Mouse (Mus musculus) neural tube, embryonic 10.5 days (tissue): ENCODE measurements at regions not wholly inside any gene's neighbourhood (a gene's known extent, or its start where the extent isn't known, plus 50 kb on each side); places are given as distances from the start of the nearest gene placed in this dataset.

Experiments
- DNase-seq: peaks from one replicate; pipeline ENCODE4 v3.0.0-alpha.2; 2017; ENCODE audit warnings: low spot score; ENCODE audit errors: extremely low spot score

DNA sequence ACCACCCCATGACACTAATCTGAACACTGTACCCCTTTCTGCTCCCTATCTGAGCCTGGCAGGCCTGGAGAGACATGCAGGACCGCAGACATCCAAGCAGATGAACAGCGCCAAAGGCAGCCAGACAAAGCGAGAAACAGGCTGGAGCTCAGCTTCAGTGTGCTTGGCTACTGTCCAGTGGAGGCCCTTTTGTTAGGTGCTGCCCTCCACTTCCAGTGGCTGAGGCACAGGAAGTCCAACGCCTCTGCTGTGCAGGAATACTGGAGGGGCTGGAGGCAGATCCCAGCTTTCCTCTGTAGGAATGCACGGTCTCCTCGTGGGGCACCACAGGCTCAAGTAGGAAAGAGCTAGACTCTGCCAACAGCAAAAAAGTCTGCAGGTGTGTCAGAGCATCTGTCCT is 112.6 kb downstream of the Mrm1 start:
- no peak for DNase-seq

DNA sequence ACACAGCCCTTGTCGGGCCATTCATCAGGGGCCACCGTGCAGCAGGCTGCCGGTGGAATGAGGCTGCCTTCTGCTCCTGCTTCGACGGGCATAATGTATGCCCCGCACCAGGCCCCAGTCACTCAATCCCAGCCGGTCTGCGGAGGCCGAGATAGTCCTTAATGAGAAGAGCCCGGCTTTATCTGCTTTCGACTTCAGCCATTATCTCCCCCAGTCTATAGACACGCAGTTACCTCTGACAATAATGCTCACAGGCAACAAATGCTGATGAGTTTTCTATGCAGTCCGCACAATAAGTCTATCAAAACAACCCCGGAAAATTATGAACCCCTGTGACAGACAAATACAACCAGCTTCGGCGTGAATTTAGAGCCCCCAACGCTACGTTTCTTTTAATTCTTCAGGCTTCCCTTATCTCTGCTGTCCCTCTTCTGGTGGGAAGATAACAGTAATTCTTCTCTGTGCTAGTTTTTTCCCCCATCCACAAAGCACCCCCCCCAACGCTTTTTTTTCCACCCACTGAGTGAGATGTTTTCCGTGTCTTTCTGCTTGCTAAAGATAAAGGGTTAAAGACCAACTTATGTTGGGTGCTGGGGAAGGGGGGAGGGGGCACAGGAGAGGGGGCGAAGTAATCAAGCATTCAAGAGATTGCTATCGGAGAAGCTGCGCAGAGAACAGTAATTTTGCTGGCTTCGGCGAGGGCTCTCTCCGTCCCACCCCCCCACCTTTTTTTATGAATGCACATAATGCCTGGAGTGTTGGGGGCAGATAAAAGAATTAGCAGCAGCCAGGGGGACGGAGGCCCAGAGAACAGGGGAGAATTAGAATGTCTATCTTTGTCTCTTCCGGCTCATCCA is 117.8 kb downstream of the Mrm1 start:
- DNase-seq, result no peak

DNA sequence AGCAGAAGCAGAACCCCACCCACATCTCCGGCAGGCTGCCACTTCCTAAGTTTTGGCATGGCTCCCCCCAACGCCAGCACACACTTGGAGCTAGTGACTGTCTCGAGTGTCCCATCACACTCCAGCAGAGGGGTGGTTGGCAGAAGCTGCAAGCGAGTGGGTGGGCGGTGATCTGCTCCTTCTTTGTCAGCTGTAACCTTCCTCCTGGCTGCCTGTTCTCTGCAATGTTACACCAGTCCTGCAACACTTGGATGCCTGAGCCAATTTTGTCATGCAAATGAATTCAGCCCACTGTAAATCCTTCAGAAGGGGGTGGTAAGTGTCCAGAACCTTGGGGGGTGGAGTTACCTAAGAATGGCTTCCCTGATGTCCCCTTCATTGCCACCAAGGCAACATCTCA is 121.8 kb downstream of the Mrm1 start:
- DNase-seq, result no peak

DNA sequence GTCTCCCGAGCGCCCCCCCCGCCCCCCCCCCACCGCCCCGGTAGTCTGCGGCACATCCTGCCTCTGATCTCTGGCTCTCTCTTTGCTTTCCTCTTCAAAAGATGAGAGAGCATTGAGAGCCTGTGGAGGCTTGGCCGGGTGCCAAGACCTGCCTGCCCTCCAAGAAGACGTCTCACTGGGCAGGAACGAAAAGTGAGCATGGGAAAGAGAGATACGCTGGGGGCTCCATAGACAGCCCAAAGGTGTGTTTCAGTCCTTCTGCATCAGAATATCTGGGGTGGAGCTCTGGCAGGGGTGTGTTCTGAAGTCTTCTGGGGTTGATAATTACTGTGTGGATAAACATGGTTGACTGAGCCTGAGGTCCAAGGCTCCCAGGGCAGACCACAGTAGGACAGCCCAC is 126.7 kb downstream of the Mrm1 start:
- no peak for DNase-seq

DNA sequence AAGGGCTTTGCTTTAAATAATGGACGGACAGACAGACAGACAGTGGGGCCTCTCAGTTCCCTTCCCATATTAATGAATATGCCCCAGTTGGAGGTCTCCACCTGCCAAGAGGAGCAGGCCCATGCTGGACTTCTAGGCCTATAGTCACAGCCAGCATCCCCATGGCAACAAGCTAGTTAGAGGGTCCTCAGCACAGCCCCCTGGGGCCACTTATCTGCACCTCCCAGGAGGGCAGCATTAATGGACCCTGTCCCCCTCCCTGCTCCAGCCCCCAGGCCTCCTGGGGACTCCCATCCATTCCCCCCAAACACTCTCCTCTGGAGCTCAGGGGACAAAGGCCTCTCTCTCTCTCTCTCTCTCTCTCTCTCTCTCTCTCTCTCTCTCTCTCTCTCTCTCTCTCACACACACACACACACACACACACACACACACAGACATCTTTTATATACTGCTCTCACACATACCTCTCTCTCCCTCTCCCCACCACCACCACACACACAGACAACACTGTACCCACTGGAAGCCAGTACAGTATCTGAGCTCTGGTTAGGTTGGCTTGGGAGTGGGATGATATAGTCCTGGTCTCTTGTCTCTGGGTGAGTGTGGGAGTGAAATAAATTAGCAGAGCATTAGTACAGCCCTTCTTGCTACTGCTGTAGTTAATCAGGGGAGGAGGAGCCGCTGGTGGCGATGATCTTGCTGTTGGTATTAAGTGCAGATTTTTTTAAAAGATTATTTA is 127.7 kb downstream of the Mrm1 start:
- DNase-seq, result no peak

DNA sequence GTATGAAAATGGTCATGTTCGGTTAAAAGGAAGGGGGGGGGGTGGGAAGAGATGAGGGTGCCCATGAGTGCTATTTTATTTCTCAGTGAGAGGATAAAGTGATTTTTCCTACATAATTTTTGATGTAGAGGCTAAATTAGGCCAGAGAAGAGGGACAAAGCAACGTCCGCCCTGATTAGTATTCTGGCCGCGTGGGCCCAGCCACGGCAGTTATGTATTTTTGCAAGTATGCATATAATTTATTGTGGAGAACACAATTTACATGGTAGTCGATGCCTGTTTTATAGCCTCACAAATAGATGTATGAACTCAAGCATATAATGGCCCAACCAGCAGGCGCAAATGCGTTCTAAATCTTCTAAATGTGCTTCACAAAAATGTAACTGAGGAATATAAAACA is 132.8 kb downstream of the Mrm1 start:
- DNase-seq, result no peak

DNA sequence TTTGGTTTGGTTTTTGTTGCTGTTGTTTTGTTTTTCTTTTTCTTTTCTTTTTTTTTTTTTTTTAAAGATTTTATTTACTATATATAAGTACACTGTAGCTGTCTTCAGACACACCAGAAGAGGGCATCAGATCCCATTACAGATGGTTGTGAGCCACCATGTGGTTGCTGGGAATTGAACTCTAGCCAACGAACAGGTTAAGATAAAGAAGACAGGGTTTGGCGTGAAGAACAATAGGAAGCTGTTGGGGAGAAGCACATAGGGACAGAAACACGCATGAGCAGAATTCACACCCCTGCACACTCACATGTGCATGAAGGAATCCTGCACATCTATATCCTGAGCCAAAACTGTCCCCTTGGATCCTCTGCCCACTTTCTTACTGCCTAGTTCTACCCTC is 135.0 kb downstream of the Mrm1 start:
- DNase-seq, result no peak

DNA sequence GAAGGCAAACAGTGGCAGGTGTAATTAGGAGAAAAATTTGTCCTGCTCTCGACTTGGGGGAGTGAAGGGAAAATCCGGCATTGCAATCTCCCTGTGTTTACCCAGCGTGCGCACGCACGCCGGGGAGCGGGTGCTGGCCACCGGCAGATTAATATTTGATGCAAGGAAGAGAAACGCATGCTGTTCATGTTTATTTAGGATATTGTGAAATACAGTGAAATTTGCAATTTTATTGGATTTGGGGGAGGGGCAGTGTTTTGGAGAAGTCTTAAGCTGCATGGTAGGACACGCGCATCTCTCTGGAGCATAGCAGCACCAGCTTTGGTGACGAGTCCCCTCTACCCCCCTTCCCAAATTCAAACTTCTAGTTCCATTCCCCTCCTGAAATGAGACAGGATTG is 136.4 kb downstream of the Mrm1 start:
- DNase-seq, result no peak

DNA sequence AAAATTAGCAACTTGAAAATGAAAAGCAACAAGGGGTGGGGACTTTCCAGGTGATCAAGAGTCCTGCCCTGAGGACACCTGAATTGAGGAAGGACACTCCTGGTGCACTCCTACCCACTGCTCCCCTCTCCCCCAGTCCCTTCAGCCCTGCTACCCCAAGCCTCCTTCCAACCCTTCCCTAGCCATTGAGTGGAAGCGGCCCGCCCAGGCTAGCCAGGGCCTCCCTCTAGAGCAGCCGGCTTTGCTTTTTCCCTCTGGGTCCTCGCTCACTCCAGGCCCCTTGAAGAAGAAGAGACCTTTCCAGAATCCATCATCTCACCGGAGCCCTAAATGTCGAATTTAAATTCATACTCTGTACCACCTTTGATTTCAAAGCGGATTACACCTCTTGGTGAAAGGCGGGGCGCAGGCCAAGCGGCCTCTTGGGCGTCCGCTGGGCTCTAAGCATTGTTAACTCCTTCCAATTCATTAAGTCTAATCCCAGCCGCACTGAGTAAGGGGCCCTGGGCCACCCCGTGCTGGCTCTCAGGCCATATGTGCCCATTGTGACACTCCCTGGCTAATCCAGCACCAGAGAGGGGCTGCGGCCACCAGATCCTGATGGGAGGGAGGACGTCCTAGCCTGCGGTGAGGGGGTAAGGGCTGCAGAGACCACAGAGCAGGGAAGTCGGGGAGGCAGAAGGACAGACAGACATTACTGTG is 142.8 kb downstream of the Mrm1 start:
- DNase-seq, result peak; percentile 27

DNA sequence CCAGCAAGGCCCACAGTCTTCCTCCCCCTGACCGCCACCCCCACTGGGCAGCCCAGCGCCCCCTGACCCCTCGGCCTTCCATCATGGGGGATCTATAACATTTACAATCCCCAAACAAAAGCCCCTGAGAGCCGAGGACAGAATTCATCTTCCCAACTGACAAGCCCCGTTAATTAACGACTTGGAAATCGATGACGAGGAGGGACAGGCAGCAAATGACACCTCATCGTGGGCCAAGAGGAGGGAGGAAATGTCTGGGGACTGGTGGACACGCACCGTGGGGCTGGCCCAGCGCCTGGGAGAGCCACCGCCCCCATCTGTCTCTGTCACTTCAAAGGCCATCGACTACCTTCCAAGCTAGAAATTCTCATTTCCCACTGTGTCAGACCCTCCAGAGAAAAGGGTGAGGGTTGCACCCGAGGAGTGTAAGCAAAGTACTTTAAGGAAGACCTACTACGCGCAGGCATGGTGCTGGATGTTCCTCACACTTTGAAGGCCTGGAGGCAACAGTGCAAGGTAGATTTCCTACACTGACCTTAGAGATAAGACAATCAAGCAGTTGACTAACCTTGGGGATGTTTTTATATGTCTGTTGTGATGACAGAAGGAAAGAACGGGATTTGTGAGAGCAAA is 146.4 kb downstream of the Mrm1 start:
- peak; percentile 35 for DNase-seq

DNA sequence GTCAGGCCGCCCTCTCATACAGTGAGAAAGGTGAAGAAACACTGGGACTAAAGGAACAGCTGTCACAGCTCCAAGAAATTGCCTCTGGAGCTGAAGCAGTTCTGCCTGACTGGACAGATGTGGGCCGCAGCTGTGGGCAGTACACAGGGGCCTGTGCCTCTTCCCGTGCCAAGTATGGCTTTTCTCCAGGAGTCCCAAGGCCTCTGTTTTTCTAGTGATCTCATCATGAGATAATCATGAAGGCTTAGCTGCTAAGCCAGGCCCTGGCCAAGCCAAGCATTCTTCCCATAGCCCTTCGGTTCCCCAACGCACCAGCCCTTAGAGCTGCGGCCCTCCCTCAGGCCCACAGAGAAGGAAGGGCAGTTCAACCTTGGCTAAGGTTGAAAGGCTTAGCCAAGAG is 146.2 kb upstream of the Lhx1 start:
- DNase-seq, result no peak

DNA sequence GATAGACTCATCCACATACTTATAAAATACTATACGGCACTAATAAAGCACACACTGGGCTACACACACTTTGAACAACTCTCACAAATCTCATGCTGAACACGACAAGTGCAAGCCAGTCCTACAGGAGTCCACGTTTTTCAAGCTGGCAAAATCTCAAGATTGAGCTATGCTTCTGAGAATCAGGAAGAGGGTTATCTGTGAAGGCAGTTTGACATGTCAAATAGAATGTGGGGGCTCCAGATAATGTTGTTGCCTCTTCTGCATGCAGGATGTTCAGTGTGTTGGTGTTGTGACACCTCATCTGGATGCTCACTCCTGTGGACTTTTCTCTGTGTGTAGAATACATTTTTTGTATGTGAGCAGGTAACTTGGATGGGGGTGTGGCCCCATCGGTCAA is 142.4 kb upstream of the Lhx1 start:
- no peak for DNase-seq

DNA sequence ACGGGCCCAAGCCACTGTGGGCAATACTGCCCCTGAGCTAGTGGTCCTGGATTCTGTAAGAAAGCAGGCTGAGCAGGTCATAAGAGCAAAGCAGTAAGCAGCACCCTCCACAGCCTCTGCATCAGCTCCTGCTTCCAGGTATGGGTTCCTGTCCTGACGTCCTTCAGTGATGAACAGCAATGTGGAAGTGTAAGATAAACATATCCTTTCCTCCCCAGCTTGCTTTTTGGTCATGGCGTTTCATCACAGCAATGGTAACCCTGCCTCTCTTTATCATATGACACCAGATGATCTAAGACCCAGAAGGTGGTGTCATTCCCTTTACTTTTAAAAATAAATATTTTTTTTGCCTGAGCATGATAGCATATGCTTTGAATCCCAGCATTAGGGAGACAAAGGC is 138.9 kb upstream of the Lhx1 start:
- no peak for DNase-seq

DNA sequence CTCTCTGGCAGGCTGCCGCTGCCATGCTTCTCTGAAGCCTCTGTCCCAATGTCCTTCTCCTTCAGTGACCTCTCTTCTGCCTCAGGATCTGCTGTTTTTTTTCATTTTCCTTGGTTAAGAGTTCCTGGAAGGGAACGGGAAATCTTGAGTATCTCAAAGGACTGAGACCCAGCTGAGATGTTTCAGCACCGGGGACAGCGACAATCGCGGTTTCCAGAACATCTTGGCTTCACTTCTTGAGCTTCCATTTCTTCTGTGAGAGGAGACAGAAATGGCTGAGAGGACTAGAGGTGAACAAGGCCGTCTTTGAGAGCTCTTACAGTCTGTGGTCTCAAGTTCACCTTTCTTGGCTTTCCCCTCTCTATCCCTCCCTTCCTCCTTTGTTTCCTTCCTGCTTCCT is 136.6 kb upstream of the Lhx1 start:
- peak; percentile 74 for DNase-seq

DNA sequence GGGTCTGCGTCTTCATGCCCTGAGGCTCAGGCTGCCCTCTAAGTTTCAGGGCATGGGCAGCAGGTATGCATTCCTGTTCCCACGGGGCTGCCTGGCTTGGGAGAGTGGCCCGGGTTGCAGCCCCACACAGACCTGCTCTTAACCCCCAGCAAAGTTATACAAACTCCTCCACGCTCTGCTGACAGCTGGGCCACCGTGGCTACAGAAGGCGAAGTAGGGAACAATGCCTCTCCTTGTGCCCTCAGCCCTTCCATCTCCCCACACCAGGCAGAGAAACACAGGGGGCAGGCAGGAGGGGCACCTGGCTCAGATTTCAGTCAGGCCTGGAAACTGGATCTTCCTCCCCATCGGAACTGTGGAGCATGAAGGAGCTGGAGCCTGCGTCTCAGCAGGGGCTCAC is 135.5 kb upstream of the Lhx1 start:
- DNase-seq, result no peak

DNA sequence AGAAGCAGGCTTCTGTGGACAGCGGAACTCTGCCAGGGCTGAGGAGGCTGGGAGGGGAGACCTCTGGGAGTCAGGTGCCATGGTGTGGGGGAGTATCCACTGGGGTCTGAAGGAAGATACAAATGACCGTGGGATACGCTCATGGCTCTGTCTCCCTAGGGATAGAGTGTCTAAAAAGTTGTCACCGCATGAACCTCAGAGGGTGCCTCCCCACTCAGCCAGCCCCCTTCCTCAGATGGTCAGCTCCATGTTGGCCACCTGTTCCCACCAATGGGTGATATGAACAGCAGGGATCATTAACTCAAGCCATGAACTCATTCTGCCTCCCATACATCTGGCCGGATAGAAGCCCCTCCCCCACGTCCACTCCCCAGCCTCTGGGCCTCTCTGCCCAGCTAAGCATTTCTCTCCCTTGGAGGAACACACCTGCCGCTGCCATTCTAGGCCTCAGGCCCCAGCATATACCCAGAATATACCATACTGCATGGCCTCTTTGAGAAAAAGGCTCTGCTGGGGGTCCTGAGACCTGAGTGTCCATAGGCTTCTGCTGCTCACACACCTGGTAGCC is 134.1 kb upstream of the Lhx1 start:
- DNase-seq, result no peak

DNA sequence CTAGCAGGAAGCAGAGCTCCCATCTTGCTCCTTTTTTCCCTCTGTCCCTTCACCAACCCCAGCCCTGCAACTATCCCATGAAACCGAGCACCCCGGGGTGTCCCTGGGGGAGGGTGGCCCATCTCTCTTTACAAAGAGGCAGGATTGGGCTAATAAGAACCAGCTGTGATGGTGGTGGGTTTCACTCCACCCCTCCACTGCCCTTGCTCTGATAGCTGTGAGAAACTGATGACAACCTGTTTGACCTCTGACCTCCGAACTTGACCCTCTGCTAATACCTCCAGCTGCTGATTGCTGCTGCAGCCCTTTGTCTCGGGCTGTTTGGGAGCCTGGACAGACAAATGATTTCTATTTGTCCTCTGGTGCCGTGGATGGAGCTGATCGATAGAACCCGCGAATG is 128.1 kb upstream of the Lhx1 start:
- DNase-seq, result peak; percentile 56

DNA sequence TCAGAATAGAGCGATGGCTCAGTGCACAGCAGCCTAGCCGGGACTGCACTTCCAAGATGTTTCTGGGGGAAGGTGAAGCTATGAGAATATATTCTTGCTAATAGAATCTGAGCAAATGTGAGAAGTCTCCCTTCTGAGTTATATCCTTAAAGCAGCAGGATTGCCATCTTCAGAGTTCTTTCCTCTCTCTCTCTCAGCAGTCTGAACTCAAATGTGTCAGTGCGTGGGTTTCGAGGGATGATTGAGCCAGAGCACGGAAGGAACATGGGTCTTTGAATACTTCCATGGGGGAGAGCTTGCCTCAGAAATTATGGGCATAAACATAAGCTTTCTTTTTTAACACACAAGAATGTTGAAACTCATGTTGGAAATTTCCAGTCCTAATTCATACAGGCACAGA is 123.6 kb upstream of the Lhx1 start:
- no peak for DNase-seq

DNA sequence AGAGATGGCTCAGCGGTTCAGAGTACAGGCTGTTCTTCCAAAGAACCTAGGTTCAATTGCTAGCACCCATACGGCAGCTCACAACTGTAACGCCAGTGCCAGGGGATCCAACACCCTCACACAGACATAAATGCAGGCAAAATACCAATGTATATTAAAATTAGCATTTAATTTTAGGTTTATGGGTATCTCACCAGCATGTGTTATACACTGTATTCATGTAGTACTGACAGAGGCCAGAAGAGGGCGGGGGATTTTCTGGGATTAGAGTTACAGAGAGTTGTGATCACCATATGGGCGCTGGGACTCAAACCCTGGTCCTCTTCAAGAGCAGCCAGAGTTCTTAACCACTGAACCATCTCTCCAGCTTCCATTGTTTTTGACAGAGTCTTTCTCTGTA is 121.8 kb upstream of the Lhx1 start:
- DNase-seq, result no peak

DNA sequence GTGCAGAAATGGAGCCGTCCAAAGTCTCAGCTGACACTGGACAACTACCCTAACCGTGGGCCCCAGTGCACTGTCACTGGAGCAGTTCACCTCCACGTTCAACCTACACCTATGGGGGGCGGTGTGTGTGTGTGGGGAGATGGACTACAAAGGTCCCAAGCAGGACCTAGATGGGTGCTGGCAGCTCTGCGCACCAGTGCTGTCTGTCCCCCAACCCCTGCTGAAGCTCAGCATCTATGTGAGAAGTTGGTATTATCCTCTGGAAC is 117.7 kb upstream of the Lhx1 start:
- DNase-seq, result no peak

DNA sequence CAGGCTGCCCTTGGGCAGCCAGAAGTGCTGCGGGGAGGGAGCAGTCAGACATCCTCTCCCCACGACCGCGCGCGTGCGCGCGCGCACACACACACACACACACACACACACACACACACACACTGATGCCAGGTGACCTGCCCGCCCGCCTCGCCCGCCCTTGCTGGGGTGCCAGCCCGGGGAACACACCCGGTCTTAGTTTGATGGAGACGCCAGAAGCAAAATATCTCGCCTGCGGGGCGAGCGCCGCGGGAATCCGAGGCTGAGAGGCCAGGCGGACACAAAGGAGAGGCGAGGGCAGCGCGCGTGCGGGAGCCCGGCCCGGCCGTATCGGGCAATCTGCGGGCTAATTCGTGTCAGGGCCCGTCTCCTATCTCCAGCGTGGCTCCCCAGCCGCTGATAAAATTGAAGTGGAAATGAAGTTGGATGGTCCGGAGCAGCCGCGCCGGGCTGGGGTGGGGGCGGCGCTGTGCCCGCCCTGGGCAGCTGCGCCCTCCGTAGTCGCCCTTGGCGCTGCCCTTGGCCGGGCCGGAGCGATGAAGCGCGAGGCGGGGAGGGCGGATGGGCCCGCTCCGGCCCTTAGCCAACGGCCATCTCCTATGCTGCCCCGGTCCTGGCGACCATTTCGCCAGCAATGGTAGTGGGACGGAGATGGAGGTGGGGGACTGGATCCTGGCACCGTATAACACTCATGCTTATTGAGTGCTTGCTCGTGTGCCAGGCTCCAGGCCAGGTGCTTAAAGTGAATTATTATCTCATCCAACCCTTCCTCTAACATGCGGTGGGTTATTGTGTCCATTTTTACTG is 117.2 kb upstream of the Lhx1 start:
- peak; percentile 71 for DNase-seq
